Mouse (Mus musculus) lung, postnatal 25 days (tissue): Measurements from ENCODE around the gene Gm11444.

ENCODE experiments used
- DNase-seq: peaks from one replicate; pipeline ENCODE4 v3.0.0; 2022; ENCODE audit warnings: low spot score

The Gm11444 gene

DNA sequence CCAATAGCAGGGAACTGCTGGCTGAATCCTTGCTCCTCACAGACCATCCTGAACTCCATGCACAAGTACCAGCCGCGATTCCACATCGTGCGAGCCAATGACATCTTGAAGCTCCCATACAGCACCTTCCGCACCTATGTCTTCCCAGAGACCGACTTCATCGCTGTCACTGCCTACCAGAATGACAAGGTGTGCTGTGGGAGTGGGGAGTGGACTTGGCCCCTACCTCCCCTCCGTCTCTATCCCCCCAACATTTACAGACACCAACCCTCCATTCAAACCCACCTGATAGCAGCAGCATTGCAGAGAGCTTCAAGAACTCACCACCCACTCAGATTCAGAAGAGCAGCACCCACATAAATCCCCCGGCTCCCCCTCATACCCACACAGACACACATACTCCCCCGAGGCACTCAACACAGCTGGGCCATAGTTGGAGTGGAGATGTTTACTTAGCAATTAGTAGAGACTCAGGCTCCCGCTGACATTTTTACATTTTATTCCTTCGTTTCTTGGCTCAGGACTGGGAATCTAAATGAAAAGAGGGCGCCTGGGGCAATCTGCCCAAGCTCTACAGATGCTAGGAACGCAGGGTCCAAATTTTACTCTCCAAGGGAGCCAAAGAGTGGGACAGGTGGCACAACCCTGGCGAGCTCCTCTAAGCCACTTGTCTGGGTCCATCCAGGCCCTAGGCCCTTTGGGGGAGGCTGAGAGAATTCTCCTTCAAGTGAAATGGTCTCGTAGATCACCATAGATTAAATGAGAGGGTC, 14.2 kb downstream of the Gm11444 start:
- DNase-seq = no peak

DNA sequence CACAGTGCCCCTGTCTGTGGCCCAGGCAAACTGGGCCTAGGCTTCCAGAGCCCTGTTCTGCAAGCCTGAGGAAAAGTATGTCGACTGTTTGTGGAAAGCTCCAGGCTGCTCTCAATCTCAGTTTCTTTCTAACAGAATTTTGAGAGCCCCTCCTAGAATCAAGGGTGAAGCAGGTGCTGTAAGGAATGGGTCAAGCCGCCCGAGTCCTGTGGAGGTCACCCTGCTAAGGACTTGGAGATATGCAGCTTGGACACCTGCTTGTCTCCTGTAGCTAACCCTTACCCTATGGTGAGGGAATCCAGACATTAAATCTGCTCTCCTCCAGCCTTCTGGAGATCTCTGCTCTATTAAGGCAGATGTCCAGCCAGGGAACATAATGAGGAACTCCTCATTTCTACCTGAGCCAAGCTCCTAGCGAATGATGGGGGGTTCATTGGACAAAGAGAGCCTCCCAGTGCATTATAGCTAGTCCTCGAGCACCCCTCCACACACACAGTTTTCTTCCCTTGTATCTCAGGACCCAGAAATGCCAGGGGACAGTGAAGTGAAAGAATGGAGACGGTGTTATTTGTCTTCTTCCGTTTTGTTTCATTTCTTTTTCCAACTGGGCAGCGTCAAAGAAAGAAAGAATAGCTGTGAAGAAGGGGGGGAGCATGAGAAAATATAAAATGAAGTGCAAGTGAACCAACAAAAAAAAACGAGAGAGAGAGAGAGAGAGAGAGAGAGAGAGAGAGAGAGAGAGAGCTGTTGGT, 15.0 kb downstream of the Gm11444 start:
- DNase-seq = no peak

DNA sequence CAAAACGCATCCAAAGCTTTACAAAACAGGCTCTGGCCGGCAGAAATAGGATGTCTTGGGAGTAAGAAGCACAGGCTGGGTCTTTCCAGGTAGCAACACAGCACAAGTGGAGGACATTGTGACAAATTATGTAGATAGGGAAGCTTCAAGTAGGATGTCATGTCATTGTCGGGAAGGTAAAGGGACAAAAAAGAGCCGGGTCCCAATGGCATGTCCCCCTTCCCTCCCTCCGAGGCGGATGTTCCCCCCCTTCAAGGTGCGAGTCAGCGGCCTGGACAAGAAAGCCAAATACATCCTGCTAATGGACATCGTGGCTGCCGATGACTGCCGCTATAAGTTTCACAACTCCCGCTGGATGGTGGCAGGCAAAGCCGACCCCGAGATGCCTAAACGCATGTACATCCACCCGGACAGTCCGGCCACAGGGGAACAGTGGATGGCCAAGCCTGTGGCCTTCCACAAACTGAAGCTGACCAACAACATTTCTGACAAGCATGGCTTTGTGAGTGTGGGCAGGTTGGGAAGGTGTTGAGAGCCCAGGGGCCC, 15.7 kb downstream of the Gm11444 start:
- no peak for DNase-seq

DNA sequence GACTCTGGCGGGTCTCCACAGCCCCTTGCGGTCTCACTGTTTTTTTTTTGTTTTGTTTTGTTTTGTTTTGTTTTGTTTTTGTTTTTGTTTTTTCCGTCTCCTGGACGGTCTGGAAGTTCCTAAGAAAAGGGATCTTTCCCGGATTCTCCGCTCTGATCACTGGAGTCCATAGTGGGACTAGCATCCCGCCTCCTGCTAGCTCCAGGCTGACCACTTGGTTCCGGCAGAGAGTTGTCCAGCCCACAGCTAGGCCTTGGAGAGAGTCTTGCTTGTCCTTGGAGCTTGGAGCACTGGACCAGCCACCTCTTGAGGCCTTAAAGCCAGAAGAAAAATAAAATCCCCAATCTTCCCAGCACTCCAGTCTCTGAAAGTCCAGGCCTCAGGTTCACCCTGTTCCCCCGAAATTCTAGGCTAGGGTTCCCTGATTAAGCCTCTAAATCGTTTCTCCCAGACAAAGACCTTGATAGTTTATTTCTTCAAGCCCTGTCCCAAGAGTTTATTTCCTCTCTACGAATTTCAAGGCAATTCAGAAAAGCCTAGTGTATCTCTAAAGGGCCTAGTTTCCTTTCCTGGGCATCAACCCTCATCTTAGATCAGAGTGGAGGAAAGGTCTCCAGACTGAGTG, 16.3 kb downstream of the Gm11444 start:
- no peak for DNase-seq

DNA sequence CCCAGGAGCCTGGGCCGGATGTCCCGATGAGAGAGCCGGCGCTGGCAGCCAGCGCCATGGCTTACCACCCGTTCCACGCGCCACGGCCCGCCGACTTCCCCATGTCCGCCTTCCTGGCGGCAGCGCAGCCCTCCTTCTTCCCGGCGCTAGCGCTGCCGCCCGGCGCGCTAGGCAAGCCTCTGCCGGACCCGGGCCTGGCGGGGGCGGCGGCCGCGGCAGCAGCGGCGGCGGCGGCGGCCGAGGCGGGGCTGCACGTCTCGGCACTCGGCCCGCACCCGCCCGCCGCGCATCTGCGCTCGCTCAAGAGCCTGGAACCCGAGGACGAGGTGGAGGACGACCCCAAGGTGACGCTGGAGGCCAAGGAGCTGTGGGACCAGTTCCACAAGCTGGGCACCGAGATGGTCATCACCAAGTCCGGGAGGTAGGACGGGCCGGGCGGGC, 17.0 kb downstream of the Gm11444 start:
- DNase-seq = no peak

DNA sequence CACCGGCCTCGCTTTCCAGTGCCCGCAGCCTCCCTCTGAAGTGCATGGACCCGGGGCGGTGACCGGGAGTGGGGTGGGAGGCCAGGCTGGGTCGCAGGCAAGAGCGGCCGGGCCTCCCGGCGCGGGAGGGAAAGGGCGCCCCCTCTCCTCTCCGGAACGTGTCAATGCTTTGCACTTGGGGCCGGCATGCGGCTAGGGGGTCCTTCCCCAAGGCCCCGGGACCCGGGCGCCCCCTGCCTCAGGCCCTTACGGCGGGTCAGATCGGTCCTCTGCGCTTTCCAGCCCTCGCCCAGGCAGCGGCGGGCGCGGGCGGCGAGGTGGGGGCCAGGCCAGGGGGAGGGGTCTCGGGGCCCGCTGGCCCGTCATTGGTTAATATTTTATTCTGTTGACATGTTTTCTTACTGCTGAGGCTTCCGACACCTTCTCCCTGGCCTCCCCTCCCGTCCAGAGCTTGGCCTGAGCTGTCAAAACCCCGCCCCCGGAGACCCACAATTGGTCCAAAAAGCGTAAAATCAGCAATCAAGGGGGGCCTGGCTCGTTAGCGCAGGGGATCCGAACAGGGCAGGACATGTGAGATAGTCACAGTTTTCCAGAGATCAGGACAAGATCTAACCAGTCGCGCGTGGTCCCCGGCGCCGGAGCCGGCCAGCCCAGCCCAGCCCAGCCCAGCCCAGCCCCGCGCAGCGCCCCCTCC, 17.8 kb downstream of the Gm11444 start, which contains the start of gene Tbx2:
Gene Tbx2 (plus strand): TSS at position 321 of the 694 bp plus-strand sequence.
- peak; percentile 90 for DNase-seq

DNA sequence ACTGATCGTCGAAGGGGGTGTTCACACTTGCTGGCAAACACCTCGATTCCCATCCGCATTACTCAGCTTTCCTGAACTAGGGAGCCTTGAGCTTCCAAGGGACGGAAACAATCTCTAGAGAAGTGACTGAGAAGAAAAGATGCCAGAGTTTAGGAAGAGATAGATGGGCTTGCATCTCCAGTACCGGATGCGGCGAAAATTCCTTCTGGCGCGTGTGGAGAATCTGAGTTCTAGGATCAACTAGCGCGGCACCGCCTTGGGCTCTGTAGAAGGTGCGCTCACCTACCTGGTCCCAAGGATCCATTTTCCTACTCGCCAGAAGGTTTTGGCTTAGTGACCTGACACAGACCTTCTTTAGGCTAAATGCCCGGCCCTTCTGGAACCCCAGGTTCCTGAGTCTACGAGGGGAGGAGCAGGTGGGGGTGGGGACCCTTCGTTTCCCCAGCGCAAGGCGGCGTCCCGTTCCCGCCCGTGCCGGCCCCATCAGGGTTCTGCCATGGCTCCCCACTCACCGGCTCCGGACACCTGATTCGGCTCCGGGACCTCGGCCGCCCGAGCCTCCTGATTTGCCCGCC, 18.4 kb downstream of the Gm11444 start:
- no peak for DNase-seq

DNA sequence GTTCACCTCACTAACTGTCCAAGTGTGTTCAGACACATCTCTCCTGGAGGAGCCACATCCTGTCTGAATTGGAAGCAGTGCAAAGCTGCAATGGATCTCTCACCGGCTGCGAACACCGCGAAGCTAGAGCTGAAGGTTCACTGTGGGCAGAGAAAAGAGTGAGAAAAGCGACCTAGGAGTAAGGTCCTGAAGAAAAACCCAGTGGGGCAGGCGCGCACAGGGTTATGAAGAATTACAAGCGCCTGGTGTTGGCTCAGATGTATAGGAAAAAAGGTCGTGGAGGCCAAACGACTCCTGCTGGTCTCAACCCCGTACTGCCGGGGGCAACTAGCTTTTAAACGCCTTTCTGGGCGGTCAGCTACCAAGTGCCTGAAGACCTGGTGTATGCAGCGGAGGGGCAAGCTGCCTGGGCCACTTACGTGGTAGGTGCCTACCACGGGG, 19.2 kb downstream of the Gm11444 start:
- DNase-seq = no peak

DNA sequence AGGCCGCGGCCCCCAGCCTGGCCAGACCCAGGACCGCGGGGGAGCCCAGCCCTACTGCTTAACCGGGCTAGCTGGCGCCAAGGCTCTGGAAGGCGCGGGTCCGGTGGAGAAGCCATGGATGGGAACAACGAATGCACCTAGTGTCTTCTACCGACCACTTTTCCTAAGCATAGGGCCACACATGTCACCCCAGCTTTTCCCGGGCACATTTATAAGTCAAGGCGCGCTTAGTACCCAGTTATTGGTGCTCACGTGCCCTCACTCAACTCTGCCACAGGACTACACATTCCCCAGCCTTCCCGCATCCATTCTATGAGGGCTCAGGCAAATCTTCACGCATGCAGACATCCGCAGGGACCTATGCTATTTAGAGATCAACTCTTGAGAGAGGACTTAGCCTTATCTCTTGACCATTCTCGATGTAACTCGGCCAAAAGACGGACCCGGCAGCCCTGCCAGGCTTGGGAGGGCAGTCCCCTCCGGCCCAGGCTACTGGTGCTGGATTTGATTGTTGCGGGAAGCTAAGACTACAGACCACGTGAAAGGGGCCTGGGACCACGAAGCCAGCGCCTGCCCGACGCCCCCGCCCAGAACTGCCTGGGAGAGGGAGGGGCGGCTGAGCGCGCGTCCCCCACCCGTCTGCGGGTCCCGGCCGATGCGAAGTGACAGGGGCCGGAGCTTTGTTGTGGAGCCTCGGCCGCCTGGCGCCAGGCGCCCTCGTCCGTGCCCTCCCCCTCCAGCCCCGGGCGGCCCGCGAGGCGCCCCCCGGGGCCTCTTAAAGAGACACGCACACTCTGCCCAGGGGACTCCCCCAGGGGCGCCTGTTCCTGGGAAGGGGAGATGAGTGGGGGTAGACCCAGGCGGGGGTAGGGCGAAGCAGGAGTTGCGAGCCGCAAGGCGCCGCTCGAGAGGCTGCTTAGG, 20.4 kb downstream of the Gm11444 start:
- no peak for DNase-seq

DNA sequence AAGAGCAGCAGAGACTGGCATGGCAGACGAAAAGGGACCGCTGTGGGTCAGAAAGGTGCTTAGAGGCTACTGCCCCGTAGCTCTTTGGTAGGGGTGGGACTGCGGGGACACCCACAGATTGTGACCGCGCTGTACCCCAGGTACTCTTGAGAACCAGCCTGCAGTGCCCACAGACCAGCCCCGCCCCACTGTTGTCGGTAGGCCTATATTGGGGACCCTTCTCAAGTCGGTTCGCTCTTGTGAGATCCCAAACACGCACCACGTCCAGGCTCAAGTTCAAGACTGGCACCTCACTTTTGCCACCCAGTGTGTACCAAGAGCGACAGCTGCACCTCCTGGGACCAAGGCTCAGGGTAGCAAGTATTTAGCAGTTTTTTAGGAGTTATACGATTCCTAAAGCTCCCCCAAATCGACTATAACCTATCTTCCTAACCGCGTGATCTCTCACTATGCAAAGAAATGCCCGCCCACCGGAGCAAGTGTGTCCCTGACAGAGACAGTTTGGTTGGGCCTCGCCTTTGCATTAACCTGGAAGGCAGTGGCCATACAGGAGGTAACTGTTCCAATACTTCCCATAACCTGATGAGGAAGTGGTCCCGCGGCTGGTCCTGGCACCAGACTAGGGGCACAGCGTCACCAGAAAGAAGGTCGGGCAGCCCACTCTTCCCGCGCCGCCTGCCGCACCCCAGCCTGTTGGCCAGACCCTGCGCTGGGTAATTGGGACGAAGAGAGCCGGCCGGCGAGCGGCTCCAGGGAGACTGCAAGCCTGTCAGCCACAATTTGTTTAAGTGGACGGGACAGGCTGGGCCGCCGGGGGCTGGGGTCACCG, 21.2 kb downstream of the Gm11444 start:
- no peak for DNase-seq

DNA sequence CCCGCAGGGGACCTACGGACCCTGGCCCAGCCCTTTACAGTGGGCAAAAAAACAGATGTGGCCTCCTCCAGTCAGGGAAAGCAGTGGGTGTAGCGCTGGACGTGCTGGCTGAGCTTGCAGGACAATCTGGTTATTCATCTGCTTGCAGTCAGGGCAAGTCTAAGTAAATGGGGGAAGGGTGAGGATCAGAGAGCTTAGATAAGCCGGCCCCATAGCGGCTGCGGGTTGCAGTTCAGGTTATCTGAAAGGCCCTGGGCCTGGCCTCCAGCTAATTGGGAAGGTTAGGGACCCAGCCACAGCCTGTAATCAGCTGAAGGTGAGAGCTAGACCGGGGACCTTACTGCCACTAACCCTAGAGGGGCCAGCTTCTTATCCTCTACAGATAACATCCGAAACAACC, 22.8 kb downstream of the Gm11444 start:
- no peak for DNase-seq

DNA sequence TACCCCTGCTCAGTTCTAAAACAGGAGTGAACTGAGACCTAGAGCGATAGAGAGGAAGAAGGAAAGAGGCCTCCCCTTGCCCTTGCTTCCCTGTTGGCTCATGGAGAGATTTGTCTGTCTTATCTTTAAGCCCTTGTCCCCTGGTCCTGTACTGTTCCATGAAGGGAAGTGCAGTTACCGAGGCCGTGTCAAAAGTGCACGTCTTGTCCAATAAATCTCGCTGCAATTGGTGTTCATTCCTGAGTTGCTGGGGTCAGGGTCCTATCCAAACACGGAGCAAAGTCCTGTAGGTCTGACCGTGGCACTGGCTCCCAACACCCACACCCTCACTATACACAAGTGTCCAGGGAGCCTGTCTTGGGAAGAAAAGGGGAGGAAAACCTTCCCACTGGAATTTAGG, 24.3 kb downstream of the Gm11444 start:
- DNase-seq = no peak

DNA sequence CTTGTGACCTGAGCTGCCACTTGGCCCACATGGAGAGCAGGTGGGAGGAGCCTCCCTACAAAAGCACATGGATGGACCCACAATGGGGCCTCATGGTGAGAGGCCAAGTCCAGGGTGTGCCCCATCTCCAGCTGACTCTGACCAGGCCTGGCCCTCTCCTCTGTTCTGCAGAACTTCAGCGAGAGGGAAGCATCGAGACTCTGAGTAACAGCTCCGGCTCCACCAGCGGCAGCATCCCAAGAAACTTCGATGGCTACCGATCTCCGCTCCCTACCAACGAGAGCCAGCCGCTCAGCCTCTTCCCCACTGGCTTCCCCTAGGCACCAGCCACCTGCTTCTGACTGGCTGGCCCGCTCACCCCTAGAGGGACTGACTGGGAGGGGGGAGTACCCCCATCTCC, 25.1 kb downstream of the Gm11444 start:
- DNase-seq = no peak

DNA sequence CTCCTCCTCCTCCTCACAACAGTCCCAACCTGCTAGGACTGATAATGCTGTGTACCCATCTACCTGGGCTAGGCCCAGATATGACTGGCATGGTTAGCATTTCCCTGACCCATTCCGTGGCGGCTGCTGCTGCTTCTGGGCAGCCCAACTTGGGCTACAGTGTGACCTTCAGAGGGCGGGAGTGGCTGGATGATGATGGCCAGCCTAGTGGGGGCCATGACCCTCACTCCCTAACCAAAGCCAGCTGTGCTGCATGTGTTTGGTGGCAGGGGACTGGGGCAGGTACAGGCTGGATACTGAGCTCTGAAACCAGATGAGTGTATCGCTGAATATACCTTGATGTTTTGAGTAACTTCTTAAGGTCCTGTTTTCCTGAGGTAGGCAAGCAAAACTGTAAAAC, 26.3 kb downstream of the Gm11444 start:
- DNase-seq = no peak

DNA sequence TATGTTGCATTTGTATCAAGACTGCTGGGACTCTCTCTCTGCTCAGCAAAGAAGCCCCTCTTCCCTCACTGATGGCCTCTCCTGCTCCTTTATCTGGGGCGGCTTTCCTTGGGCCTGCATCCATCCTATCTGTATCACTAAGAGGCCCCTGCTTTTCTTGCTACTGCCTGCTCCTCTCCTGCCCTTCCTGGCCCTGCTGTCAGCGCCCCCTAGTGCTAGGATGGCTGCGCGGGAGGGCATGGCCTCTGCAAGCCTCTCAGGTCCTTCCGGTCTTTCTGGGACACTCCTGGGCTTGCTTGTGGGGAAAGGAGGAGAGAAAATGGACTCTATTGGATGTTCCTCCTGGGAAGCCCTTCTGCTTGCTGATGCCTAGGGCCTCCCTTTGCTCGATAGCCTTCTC, 27.0 kb downstream of the Gm11444 start:
- peak; percentile 91 for DNase-seq

DNA sequence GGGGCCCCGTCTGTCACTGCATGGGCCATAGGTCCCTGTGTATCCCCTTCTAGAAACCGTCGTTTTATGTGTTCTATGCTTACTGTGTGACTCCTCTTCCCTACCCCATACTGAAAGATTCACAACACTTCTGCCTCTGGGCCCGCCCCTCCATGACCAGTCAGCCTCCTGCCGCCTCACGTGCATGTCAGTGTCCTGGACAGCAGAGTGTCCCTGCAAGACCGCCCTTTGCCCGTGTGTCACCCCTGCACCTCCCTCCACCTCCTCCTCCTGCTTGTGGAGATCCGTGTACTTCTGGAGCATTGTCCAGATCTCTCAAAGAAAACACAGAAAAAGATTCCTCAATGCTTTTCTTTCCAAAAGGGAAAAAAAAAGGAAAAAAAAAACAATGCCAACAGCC, 28.5 kb downstream of the Gm11444 start:
- no peak for DNase-seq

DNA sequence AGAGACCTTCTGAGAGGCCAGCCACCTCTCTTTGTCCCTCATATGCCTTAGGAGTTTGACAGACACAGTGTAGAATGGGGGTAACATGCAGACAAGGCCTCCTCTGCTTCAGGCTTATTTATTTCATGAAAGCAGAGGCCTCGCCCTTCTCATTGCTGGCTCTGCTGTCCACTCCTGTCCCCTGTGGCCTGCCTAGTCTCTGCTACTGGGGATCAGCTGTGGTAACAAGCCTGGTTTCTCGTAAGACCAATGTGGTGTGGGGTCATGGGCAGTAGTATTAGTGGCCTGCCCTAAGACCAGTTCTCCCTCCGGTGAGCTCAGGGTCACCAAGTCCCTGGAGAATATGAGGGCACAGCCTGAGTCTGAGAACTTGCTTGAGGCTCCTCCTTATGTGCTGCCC, 29.2 kb downstream of the Gm11444 start:
- DNase-seq = no peak

DNA sequence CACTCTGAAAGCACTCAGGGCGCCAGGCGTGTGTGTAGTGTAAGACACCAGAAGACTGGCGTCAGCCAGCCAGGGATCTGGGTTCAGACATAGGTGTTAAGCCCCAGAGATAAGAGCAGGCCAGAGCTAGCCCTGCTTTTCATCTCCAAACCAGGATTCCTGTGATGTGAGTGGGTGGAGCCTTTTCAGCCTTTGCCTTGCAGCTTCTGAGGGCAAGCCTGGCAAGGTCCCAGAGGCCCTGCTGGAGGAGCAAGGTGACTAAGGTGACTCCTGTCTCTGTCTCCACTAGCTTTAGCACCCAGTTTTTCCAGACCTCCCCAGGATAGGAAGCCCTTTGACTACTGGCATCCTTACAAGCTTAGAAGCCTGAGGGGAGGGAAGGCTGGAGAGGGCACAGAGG, 31.7 kb downstream of the Gm11444 start:
- no peak for DNase-seq

DNA sequence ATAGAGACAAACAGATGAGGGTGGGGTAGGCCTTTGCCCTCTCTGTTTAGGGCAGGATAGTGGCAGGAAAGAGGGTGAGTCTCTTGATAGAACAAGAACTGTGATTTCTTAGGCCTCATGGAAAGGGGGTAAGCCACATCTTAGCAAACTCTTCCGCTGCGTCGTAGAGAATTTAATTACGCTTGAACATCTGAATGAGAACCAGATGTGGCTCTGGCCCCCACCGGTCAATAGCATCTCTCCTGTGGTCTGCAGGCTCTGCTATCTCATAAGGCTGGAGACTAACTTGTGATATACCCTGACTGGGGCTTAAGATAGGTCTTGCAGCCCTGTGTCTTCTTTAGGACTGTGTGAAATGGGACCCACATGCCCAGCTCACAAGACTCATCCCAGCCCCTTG, 33.7 kb downstream of the Gm11444 start:
- no peak for DNase-seq

DNA sequence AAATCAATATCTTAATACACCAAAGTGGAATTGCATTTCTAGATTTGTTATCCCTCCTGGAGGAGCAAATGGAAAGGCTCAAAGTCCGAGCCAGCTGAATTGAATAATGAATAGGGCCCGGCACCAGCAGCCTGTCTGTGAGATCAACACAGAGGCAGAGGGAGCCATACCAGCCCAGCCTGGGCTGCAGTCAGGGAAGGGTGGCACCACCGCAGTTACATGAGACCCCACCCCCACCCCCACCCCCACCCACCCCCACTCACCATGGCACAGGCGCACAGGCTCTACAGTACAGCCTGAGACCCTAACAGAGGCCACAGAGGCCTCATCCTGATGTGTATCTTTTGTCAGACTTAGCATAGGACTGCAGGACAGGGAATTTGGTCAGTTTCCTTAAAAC, 35.5 kb downstream of the Gm11444 start:
- DNase-seq = no peak
